Mouse (Mus musculus) stomach, embryonic 15.5 days (tissue): ENCODE data around the gene Dad1. TPM values are rescaled to one million over a fixed set of nuclear protein-coding genes. Genes with fewer than 3 reads are reported as not detected.

Experiments
- polyA plus RNA-seq: library from polyadenylated mRNA; unstranded; fragments of >200 nt; fragmentation: Nextera tagmentation; extraction: Ambion mirVana; gene quantifications from 2 replicates; pipeline ENCODE4 v1.2.1, GENCODE M21; 2015

Gene Dad1
- polyA plus RNA-seq, 1 experiment from 2014 or later: 436 TPM

Other genes with a start within 250 kb of the Dad1 start
- gene Abhd4, start 84 bp upstream of the Dad1 start, polyA plus RNA-seq: 43.1 and 44.1 TPM in 2 replicates
- gene Olfr49, start 30.8 kb upstream of the Dad1 start, polyA plus RNA-seq: not detected in 2 replicates
- 38.1 and 44.6 TPM in 2 replicates for gene Oxa1l, start 106.7 kb upstream of the Dad1 start, polyA plus RNA-seq
- gene Slc7a7, start 163.7 kb upstream of the Dad1 start, polyA plus RNA-seq: 17.0 and 19.9 TPM in 2 replicates
- gene Mrpl52, start 172.8 kb upstream of the Dad1 start, polyA plus RNA-seq: 273 and 275 TPM in 2 replicates
- gene Mmp14, start 177.5 kb upstream of the Dad1 start, polyA plus RNA-seq: 126 and 139 TPM in 2 replicates
- 49.6 and 51.9 TPM in 2 replicates for gene Lrp10, start 210.0 kb upstream of the Dad1 start, polyA plus RNA-seq
- gene Rem2, start 222.0 kb upstream of the Dad1 start, polyA plus RNA-seq: 1.6 and 2.3 TPM in 2 replicates